Mouse (Mus musculus) liver, embryonic 14.5 days (tissue): Measurements from ENCODE around the gene Rmnd5b. TPM values are rescaled to one million over a fixed set of nuclear protein-coding genes. Genes with fewer than 3 reads are reported as not detected.

ENCODE experiments used
- ATAC-seq: fragments of 200-750 bp; cut with Nextera tagmentation; 2 replicates; pipeline ENCODE4 v1.8.0; 2017; ENCODE audit warnings: moderate number of reproducible peaks, mild to moderate bottlenecking, moderate library complexity; ENCODE audit not compliant: insufficient read depth
- DNase-seq, 3 experiments: peaks; one replicate each; pipeline ENCODE4 v3.0.0-alpha.2; 2012 to 2013; ENCODE audit warnings: low read depth in 3 of 3, low spot score in 3 of 3
- H3K27ac ChIP-seq: fragments of 300-500 bp; sonication (generic); 2 replicates; pipeline ENCODE4 v1.5.1; 2014; ENCODE audit warnings: moderate library complexity, mild to moderate bottlenecking, control low read depth, inconsistent platforms
- H3K27me3 ChIP-seq: fragments of 300-500 bp; sonication (generic); 2 replicates; pipeline ENCODE4 v1.6.1; 2014; ENCODE audit warnings: mild to moderate bottlenecking, low read length, moderate library complexity; ENCODE audit not compliant: control insufficient read depth, insufficient read depth
- H3K36me3 ChIP-seq: fragments of 300-500 bp; sonication (generic); replicated peaks from 2 replicates; pipeline ENCODE4 v1.6.1; 2014; ENCODE audit warnings: low read depth; ENCODE audit not compliant: control insufficient read depth, insufficient read depth
- H3K4me1 ChIP-seq, 2 experiments: fragments of 200-500 bp in 1 of 2; fragments of 300-500 bp in 1 of 2; sonication (generic) in 1 of 2; replicated peaks; 2 replicates each; pipeline ENCODE4 v1.6.1; 2012 to 2014; ENCODE audit warnings: antibody characterized with exemption in 1 of 2, inconsistent platforms in 1 of 2, low read length in 1 of 2; ENCODE audit not compliant: control insufficient read depth in 2 of 2, insufficient read depth in 2 of 2
- H3K4me2 ChIP-seq: fragments of 300-500 bp; sonication (generic); 2 replicates; pipeline ENCODE4 v1.6.1; 2014; ENCODE audit warnings: low read depth, mild to moderate bottlenecking, control low read depth, moderate library complexity
- H3K4me3 ChIP-seq, 2 experiments: fragments of 200-500 bp in 1 of 2; fragments of 300-500 bp in 1 of 2; sonication (generic) in 1 of 2; 2 replicates each; pipeline ENCODE4 v1.5.1; 2012 to 2014; ENCODE audit warnings: low read depth in 2 of 2, low read length in 2 of 2, mild to moderate bottlenecking in 2 of 2, control low read depth in 1 of 2, inconsistent platforms in 1 of 2, moderate library complexity in 1 of 2; ENCODE audit not compliant: insufficient read depth in 1 of 2
- H3K9ac ChIP-seq: fragments of 300-500 bp; sonication (generic); replicated peaks from 2 replicates; pipeline ENCODE4 v1.6.1; 2014; ENCODE audit warnings: mild to moderate bottlenecking, control low read depth, moderate library complexity
- H3K9me3 ChIP-seq: fragments of 300-500 bp; sonication (generic); 2 replicates; pipeline ENCODE4 v1.6.1; 2016; ENCODE audit warnings: low read length, mixed read lengths; ENCODE audit not compliant: control insufficient read depth
- CTCF ChIP-seq: IDR thresholded peaks from 2 replicates; pipeline ENCODE4 v1.5.1; 2016; ENCODE audit warnings: antibody characterized with exemption, low read depth, control low read depth
- EP300 ChIP-seq: IDR thresholded peaks from 2 replicates; pipeline ENCODE4 v1.6.1; 2016; ENCODE audit warnings: antibody characterized with exemption, low read depth
- WGBS: fragments of 180-500 bp; shearing (Covaris S2); extraction: QIAGEN DNeasy Blood & Tissue Kit; methylation state at CpG from one replicate; pipeline ENCODE4 v1.1.7; 2014; ENCODE audit not compliant: insufficient replicate concordance; 5-methylcytosine and 5-hydroxymethylcytosine counted together
- polyA plus RNA-seq, 2 experiments: library from polyadenylated mRNA; depleted of rRNA in 1 of 2; stranded (reverse) in 1 of 2; unstranded in 1 of 2; fragments of >200 nt; fragmentation: Nextera tagmentation in 1 of 2; extraction: Ambion mirVana in 1 of 2; gene quantifications; 2 replicates each; pipeline versions ENCODE4 v1.2.1 to v1.2.3; 2012 to 2014

The Rmnd5b gene
- polyA plus RNA-seq, 2 experiments = 15.2 to 19.0 TPM

GRCm38 (mm10) chr11:51632130-51632753, 3.5 kb downstream of the Rmnd5b start:
- Histone ChIP-seq H3K4me1 (peaks cover 0 to 13% of the 10 kb centered on the region in 2 experiments; a peak in 3 of 4 replicates), H3K27ac (no peak overlapping the region), H3K9ac (no peak overlapping the region), H3K36me3 (peaks cover 9% of the 10 kb centered on the region; the same call in 1 of the 2 replicates), H3K4me2 (no peak overlapping the region), H3K27me3 (no peaks in the 10 kb centered on the region), H3K9me3 (no peaks in the 10 kb centered on the region), H3K4me3 (no peak overlapping the region)
- no peak for TF ChIP-seq CTCF
- no peak for TF ChIP-seq EP300
- no peak for ATAC-seq
- 55% methylated on average over 6 of the region's 6 CpGs for WGBS
- DNase-seq = no peak

DNA sequence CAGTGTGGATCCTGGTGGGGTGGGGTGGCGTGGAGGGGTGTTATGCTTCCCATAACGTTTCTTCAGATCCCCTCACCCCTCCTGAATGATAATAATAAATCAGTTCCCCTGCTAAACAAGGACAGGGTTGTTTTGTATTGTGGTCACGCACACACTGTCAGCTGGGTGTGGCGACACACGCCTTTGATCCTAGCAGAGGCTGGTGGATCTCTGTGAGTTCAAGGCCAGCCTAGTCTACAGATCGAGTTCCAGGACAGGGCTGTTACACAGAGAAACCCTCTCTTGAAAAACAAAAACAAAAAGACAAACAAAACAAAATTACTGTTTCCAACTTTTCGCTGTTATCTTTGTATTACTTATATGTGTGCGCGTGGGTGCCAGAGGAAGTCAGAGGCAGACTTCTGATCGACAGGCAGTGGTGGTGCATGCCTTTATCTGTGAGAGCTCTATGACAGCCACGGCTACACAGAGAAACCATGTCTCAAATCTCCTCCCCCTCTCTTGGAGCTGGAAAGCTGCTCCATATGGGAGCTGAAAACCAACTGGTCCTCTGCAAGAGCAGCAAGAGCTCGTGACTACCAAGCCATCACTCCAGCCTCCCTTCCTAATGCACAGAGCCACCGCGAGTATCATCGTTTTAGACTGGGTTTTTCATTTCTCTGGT, 5.9 kb downstream of the Rmnd5b start:
- Histone ChIP-seq H3K9ac (no peak overlapping the region), H3K36me3 (peaks cover 21% of the 10 kb centered on the region), H3K4me3 (no peak overlapping the region), H3K9me3 (no peaks in the 10 kb centered on the region), H3K27ac (no peak overlapping the region), H3K27me3 (no peaks in the 10 kb centered on the region), H3K4me2 (no peak overlapping the region), H3K4me1 (peaks cover 0 to 8% of the 10 kb centered on the region in 2 experiments; a peak in 2 of 4 replicates)
- WGBS = 43% methylated on average over 15 of the region's 15 CpGs
- TF ChIP-seq EP300 (no peak), CTCF (no peak)
- DNase-seq (no peak), ATAC-seq (no peak)

DNA sequence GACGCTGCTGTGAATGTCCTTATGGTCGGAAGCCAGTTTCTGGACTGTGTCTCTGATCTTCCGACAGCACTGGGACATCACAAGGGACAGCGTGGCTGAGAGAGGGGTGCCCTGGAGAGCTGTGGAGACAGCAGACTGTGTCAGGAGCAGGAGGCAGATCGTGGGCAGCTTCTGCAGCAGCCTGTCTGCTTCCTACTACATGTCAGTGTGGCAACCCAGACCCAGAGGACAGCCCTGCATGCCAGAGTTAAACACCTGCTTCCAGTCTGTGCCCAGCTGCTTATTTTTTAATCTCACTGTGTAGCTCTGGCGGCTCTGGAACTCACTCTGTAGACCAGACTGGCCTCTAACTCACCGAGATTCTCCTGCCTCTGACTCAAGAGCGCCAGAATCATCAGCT, 7.8 kb downstream of the Rmnd5b start:
- 81% methylated on average over 8 of the region's 8 CpGs for WGBS
- TF ChIP-seq CTCF (no peak), EP300 (no peak)
- peaks cover 39% of the 10 kb centered on the region for H3K36me3 ChIP-seq

GRCm38 (mm10) chr11:51627425-51627824, 8.3 kb downstream of the Rmnd5b start:
- no peak for DNase-seq

More for the DNA sequence above, 7.8 kb downstream of the Rmnd5b start:
- no peak overlapping the region for H3K4me3 ChIP-seq
- H3K4me1 ChIP-seq = peaks cover 0 to 3% of the 10 kb centered on the region in 2 experiments; a peak in 2 of 4 replicates
- DNase-seq (no peak), ATAC-seq (no peak)
- no peak overlapping the region for H3K9ac ChIP-seq
- H3K27ac ChIP-seq = no peak overlapping the region
- no peaks in the 10 kb centered on the region for H3K9me3 ChIP-seq
- H3K27me3 ChIP-seq = no peaks in the 10 kb centered on the region
- H3K4me2 ChIP-seq = no peak overlapping the region

GRCm38 (mm10) chr11:51625187-51625820, 10.4 kb downstream of the Rmnd5b start:
- TF ChIP-seq EP300 (no peak), CTCF (no peak)
- Histone ChIP-seq H3K27me3 (no peaks in the 10 kb centered on the region), H3K4me3 (no peak overlapping the region), H3K9me3 (no peaks in the 10 kb centered on the region), H3K27ac (no peak overlapping the region), H3K9ac (no peak overlapping the region), H3K36me3 (peaks cover 46% of the 10 kb centered on the region), H3K4me2 (no peak overlapping the region), H3K4me1 (peaks cover 0 to 14% of the 10 kb centered on the region in 2 experiments; a peak in 3 of 4 replicates)
- WGBS = 57% methylated on average over 5 of the region's 5 CpGs
- DNase-seq = no peak
- ATAC-seq = peak; percentile 64

More at GRCm38 (mm10) chr11:51627425-51627824, 8.3 kb downstream of the Rmnd5b start:
- Histone ChIP-seq H3K36me3 (peaks cover 44% of the 10 kb centered on the region), H3K27ac (no peak overlapping the region), H3K4me1 (peaks cover 0 to 3% of the 10 kb centered on the region in 2 experiments; a peak in 2 of 4 replicates), H3K4me2 (no peak overlapping the region), H3K4me3 (no peak overlapping the region), H3K9me3 (no peaks in the 10 kb centered on the region), H3K9ac (no peak overlapping the region), H3K27me3 (no peaks in the 10 kb centered on the region)
- WGBS = 83% methylated on average over 9 of the region's 9 CpGs
- TF ChIP-seq CTCF (no peak), EP300 (no peak)
- ATAC-seq = no peak
